Mouse (Mus musculus) spleen, postnatal 14 days (tissue): ENCODE data around the gene Pafah1b2.

Source experiments
- DNase-seq, 2 experiments: peaks; one replicate each; pipeline ENCODE4 v3.0.0; 2021 to 2022; ENCODE audit warnings: low spot score in 2 of 2

The Pafah1b2 gene

DNA sequence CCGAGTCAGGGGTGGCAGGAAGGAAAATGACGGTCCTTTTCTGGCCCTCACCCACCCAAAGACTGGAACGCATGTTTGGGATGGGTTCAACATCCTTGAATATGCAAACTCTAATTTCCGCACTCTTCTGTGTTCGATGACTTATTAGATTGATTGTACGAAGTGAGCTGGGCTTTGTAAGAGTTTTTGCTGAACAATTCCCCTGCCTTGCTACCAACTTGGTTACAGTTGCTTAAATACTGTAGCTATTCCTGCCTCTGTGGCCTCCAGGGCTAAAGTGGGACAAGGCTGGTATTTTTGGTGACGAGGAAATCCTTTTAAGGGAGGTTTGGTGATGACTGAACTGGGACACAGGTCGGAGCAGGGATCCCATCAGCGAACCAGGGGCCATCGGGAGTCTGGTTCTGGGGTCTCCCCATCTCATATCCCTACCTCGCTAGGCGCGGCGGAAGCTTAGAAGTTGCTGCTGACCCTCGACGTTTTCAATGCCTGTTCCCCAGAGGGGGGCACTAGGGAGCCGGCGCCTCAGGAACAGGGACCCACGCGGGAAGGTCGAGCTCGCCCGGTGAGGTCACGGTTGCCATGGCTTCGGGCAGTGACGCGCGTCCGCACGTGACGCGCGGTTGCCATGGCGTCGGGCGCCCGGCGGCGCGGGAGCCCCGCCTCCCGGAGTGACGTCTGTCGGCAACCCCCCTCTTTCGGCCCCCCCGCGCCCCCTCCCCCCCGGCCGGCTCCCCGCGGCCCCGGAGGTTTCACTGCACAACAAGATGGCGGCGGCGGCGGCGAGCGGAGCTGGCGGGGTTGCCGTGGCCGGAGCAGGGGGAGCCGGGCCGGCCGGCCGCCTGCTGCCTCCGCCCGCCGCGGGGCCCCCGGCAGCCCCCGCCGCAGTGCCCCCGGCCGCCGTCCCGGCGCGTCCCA is at the start of gene Pafah1b2, which contains the start of gene Sik3:
Pafah1b2 (minus strand) TSS at position 600 of the 918 bp plus-strand sequence.
Sik3 (plus strand) TSS at position 730 of the 918 bp plus-strand sequence.
- DNase-seq, result peak; percentile 77 to 87

DNA sequence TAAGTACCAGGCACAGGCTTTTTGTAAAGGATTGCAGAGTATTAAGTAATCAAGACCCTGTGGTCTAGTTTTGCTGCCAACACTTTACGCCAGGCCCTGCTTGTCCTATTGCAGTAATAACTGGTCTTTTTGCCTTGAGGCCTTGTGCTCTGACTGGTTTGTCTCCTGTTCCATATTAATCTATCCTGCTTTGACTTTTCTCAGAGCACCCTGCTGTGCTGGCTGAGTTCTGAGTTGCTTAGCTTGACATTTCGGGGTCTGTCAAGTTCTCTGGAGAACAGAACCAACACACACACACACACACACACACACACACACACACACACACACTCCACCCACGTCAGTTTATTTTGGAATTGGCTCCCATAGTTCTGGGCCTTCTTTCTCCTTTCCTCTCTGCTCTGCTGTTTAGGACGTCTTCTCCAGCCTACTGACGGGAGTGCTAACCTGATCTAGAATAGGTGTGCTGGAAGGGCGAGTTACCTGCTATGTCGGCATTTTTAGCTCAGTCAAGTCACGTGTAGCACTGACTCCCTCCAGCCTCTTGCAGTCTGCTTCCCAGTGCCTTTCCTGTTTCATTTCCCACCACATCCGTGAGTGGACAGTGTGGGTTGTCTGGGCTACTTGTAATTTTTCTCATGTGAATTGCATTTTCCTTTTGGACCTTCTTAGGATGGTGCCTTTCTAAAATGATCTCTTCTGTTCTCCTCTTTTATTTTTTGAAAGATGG is 49.4 kb upstream of the Pafah1b2 start:
- no peak for DNase-seq

DNA sequence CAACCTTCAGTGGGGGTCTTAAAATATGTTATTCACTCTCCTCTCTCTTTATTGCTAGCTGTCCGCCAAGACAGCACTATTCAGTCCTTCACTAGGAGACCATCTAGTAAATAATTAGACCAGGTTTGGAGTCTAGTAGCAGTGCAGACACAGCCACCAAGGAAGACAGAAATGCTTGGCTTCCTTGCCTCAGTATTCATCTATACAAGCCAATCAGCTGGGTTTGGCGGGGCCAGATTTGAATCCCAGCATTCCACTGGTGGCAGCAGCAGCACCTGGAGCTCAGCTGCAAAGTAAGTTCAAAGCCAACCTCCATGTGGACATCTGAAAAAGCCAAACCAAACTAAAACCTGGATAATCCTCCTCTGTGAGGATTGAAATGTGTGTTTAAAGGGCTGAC is 47.8 kb upstream of the Pafah1b2 start:
- DNase-seq, result no peak

DNA sequence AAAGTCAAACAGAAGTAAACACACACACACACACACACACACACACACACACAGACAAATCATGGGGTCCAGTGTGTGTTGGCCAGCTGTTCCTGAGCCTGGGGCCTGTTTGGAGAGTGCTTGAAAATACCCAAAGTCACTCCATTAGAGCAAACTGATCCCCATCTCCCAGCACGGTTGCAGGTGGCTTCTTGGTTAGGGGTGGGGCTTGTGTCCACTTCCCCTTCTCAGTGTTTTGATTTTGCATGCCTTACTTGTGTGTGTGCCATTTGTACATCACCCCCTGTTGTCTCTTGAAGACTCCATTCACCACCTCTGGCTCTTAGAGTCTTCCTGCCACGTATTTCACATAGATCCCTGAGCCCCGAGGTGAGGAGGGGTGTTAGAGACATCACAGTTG is 45.6 kb upstream of the Pafah1b2 start:
- DNase-seq, result no peak

DNA sequence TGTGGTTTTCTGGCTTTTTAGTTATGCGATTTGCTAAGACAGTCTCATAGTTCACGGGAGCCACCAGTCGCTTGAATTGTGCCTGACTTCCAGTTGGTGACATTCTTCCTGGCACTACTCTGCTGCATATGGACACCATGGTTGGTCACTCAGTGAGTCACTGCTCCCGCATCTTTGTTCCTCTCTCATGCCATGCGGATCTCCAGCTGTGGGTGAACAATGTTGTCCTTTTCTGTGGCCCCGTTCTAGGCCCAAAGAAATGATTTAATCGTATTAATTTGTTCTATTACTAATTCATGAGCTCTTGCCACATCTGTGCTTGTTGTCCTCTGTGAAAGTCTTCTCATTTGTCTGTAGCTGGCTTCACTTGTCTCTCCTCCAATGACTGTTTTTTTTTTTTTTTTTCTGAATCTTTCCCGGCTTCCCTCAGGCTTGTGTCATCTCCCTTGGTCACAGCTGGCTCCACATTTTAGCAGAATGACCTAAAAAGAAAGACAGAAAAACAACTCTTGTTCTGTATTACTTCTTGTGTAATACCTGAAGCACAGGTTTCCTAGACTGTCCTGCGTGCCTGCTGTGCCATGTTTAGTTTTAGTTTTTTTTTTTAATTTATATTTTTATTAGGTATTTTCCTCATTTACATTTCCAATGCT is 40.6 kb upstream of the Pafah1b2 start:
- DNase-seq, result no peak

DNA sequence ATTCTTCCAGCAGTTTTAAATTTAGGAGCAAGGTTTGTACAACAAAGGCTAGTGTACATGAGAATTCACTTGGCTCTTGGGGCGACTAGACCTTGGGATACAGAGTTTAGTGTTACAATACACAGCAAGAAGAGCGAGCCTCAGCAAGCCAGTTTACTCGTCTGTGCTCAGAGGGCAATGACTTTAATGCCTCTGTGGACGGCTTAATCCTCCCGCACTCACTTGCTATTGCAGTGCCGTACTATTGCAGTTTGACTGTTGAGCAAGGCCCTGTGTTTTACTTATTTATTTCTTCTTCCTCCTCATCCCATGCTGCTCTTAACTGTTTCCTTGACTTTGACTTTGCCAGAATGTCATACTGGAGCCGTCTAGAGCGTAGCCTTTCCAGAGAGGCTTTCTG is 37.7 kb upstream of the Pafah1b2 start:
- DNase-seq, result no peak

DNA sequence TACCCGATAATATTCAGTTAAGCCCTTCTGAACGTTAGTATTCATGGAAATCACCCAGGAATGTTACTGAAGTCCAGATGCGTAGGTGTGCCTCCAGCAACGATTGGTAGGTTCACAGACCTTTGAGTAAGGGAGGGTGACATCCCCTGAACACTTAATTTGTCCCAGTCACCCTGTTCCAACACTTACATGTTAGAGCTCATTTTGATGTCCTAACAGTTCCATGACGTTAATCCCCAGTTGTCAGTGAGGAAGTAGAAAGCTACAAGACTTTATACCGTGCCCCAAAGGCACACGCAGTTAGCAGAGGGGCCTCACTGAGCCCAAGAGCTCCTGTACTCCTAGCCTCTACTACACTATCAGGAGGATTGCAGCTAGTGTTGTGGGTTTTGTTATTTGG is 37.0 kb upstream of the Pafah1b2 start:
- DNase-seq, result no peak

DNA sequence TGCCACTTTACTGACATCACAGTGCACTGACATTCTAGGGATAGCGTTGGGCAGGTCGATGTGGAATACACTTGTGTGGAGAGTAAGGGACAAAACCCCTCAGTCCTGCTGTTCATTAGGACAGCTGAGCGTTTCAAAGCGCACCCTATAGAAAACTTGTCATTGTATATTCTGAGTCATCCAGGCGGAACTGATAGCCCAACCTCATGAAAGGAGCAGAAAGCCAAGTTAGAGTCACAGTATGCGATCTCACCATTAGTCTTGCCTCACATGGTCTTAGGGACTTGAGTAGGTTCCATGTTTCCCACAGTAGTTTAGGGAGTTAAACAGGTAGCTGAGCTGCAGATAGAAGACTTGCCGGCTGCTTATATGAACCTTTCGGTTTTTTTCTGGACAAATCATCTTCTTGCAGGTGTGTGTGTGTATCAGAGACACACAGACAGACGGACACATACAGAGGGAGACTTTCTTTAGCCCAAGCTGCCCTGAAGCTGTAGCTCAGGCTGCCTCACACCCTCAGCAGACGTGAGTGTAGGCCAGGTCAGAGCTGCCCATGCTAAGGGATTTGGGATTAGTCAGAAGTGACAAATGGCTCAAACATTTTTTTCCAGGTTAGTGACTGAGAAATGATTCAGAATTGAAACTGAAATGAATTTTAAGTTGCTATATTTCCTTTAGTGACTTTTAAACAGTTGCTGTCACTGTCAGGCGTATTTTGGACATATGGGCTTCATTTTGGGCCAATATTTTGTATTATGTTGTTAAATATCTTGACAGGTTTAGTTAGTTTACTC is 34.4 kb upstream of the Pafah1b2 start:
- no peak for DNase-seq

DNA sequence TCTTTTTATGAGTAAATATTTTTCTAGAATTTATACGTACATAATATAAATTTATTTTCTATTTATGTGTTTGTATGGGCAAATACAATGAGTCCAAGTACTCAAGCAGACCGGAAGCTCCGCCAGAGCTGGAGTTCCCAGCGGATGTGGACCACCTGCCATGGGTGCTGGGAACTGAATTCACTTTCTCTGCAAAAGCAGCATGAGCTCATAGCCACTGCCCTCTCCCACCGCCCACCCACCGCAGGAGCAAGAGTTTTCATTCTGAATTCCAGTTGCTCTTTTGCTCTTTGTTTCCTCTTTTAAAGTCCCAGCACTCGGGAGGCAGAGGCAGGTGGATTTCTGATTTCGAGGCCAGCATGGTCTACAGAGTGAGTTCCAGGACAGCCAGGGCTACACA is 31.1 kb upstream of the Pafah1b2 start:
- no peak for DNase-seq

DNA sequence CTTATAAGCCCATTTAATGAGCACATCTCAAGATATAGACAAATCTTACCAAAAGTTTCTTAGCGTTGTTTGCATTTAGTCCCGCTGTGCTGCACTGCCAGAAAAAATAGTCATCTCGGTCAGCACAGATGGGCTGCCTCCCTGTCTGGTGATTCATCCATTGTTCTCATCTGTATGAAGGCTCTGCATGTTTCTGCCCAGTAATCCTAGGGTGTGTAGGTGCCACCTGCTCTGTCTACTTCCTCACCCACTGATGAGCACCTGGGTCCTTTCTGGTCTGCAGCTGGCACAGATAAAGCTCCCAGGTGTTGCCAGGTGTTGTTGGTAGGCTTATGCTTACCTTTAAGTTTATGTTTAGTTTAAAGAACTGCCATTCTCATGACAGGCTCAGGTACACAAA is 29.9 kb upstream of the Pafah1b2 start:
- no peak for DNase-seq

DNA sequence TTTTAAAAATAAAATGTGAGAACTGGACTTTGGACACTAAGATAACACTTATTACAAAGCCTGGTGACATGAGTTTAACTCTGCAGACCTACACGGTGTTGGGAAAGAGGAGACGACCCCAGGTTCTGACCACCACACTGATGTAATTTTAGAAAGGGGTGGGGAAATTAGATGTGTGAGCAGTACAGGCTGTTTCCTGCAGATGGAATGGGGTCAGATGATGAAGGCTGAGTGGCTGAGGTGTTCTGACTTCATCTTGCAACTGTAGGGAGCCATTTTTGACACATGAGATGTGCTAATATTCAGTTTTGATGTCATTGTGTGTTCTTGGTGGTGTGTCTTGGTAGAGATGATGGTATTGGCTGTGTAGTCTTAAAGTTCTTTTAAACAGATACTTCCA is 28.7 kb upstream of the Pafah1b2 start:
- no peak for DNase-seq

DNA sequence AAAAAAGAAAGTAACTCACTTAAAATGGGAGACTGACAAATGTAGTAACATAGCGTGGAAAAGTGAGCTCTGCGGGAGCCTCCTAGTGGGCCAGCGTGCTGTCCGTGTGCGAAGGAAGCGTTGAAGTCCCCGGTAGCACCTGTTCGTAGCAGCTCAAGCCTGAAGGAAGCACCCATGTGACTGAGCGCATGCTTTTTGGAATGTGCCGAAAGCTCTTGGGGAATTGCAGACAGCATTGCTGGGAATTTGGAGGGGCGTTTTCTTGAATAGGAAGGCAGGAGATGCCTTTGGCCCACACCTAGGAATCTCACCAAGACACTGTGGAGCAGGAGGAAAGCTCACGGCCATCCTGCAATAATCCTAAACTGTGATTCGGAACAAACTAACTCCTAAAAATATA is 26.3 kb upstream of the Pafah1b2 start:
- no peak for DNase-seq

DNA sequence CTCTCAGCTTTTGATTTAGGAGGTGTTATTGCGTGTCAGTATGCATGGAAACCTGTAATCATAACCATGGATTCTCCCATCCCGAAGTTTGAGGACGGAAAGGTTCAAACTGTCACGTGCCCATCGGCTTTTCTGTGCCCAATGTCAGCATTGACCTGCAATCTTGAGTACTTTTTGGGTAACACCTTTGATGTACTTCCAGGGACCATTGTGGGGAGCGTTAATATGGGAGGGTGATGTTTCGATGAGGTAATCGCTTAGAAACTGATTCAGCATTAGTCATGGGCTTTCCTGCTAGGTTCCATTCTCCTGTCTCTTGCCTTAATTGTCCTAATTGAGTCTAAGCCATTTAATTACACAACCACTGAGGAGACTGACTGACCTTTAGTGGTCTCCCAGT is 24.4 kb upstream of the Pafah1b2 start:
- no peak for DNase-seq

DNA sequence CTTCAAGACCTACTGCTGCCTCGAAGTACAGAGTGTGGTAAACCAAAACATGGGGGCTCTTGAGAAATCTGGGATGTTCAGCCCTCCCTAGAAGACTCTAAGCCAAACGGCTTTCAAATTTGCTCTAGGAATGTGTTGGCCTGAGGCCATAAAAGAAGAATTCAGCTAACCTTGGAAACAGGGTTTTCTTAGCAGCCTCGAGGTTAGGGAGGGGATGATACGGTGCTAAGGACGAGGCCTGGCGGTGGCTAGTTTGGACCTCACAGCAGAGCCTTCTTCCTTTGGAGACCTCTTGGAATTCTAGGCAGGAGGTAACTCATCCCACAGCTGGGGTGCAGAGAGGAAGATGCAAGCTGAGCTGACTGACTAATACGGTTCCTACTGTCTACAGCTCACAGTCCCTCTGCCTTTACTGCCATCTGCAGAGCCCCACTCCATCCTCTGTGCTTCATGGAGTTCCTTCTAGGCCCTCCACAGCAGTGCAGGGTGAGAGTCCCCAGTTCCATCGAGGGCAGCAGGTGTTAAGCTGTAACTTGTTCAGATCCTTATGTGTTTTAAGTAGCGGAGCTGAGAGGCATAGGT is 22.9 kb upstream of the Pafah1b2 start:
- no peak for DNase-seq

DNA sequence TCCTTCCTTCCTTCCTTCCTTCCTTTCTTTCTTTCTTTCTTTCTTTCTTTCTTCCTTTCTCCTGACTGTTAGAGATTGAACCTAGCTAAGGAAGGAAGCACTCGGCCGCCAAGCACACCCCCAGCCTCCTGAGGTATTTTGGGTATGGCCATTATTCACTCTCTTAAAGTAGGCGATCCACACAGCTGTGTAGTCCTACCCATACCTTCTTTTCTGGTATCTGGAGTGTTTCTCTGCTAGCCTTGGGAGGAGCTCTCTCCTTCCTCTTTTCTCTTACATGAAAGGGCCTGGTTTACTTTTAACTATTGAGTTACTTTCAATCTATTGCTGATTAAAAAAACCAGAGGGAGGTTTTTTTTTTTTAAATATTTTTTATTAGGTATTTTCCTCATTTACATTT is 21.4 kb upstream of the Pafah1b2 start:
- no peak for DNase-seq

DNA sequence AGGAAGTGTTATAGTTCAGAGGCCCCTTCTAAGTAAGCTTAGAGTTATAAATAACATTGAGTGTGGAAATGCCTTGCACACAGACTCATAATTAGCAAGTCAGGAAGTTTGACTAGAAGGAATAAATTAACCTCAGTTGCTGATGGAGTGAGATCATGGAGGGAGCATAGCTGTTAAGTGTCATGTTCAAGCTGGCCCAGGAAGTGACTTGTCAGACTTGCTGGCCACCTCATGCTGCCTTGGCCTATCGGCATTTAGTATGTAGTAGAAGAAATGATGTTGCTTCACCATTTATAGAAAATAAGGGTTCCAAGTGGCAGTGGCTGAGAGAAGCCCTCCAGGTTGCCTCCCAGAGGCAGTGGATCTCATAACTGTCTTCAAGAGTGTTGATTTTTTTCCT is 20.6 kb upstream of the Pafah1b2 start:
- DNase-seq, result no peak

DNA sequence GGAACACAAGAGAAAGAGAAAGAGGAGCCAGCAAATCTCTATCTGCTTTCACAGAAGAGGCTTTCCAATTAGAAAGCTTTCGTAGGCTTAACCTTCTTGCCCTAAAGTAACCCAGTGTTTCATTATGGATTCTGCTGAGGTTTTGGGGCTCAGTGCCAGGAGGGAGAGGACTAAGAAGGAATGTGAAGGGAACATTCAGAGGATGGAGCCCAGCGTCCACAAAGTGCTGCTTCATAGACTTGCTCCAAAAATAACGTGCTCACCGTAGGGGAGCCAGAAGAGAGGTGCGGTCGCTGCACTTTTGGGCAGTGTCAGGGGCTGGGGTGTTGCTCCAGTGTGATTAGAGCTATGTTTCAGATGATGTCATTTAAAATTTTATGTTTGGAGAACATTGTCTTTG is 19.7 kb upstream of the Pafah1b2 start:
- no peak for DNase-seq

DNA sequence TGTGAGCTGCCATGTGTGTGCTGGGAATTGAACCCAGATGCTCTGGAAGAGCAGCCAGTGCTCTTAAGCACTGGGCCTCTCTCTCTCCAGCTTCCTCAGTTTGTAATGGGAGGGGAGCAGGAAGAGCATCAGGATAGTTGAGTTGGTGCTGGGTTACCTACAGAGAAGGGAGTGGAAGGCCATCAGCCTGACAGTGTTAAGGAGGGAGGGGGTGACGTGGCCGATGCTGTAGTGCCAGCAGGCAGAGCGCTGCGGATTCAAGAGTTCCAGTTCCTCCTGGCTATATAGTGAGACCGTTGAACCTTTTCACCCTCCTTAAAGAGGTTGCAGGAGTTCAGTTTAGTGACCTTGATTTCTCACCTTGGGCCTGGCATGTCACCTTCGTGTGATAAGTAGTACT is 18.5 kb upstream of the Pafah1b2 start:
- DNase-seq, result no peak

DNA sequence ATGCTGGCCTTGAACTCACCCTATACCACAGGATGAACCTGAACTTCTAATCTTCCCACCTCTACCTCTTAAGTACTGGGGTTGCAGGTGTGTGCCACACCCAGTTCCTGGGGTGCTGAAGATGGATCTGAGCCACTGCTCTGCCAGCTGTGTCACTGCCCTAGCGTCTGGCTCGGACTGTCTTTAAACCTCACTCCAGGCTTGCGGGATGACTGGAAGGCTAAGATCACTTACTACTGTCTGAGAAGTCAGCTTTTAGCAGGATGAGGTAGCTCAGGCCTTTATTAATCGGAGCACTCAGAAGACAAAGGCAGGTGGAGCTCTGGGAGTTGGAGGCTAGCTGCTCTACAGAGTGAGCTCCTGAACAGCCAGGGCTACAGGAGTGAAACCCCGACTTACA is 17.7 kb upstream of the Pafah1b2 start:
- DNase-seq, result no peak

DNA sequence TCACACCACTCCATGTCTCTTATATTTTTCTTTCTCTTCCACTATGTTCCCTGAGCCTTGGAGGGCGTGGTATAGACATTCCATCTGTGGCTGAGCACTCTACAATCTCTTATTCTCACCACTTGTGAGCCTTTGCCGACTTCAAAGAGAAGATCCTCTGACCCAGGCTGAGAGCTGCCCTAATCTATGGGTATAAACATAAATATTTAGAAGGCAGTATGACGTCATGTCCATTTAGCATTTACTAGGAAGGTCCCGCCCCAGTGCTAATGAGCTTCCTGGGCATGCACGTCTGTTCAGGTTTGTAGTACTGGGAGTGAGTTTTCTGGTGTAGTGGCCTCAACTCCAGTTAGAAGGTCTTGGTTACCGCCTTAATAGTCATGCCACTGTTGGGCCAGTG is 17.0 kb upstream of the Pafah1b2 start:
- DNase-seq, result no peak

DNA sequence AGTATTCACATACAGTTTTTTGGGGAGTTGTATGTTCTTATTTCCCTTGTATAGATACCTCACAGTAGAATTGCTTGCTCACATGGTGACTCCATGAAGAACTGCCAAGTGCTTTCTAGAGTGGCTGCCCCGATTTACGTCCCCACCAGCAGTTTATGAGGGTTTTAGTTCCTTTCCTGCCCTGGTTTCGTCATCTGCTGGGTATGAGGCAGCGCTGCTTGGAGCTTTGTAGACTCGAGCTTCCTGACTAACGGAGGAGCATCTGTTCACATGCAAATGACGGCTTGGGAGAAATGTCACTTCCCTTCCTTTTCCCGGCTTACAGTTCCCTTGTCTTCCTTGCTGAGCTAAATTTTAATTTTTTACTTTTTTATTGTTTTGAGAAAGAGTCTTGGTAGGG is 15.5 kb upstream of the Pafah1b2 start:
- no peak for DNase-seq
